Mouse (Mus musculus) WW6 (cell line): ENCODE data around the gene Gtf2f2.

Experiments
- DNase-seq: peaks from one replicate; pipeline ENCODE4 v3.0.0-alpha.2; 2013; ENCODE audit warnings: low read depth, low spot score

The Gtf2f2 gene

DNA sequence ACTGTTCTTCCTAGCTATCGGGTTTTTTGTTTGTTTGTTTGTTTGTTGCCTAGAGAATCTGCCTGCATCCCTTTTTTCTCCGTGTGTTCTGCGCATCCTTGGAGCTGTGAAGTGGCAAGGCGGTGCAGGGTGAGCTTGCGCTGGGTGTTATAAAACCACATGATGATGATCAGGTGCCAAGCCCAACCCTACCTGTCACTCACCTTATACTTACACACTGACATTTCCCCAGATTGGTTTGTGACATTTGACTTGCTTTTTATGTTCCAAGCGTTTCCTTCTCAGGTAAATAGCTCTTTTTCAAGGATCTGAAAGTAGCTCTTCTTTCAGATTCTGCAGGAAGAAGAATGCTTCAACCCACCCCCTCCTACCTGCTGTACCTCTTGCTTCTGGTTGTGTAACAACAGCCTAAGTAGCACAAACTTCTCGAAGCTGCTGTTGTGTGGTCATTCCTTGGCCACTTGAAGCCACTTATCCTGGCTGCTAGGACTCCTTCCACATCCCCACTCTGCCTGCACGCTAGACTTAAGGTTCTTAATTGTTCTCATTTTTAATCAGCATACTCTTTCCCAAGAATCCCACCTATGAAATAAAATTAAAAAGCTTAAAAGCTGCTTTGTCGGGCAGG, 143.8 kb downstream of the Gtf2f2 start:
- DNase-seq = no peak

GRCm38 (mm10) chr14:75863549-75864409, 146.9 kb downstream of the Gtf2f2 start:
- DNase-seq = peak; percentile 65

DNA sequence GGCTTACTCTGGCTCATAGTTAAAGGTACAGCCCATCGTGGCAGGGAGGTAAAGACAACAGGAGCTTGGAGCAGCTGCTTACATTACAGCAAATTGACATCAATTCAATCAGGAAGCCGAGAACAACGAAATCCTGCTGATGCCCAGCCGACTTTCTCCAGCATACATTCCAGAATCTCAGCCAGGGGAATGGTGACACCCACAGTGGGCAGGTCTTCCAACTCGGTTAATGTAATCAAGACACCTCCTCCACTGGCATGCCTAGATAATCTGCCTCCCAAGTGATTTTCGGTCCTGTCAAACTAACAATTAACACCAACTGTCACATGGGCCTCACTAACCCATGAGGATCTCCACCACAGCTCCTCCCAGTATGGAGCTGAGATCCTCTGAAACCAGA, 148.0 kb downstream of the Gtf2f2 start:
- no peak for DNase-seq

DNA sequence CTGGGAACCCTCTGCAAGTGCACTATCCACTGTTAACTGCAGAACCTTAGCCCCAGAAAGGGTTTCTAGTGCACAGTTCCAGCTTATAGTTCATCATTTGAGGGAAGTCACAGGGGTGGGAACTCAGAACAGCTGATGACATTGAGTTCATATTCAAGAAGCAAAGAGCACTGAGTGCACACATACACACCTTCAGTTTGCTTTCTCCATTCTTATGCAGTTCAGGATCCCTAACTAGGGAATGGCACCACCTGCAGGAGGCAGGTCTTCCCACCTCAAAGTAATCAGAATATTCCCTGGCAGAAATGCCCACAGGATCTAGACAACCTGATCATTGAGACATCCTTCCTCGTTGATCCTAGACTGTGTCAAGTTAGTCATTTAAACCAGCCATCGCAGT, 151.0 kb downstream of the Gtf2f2 start:
- no peak for DNase-seq

GRCm38 (mm10) chr14:75858181-75858580, 152.5 kb downstream of the Gtf2f2 start:
- no peak for DNase-seq

DNA sequence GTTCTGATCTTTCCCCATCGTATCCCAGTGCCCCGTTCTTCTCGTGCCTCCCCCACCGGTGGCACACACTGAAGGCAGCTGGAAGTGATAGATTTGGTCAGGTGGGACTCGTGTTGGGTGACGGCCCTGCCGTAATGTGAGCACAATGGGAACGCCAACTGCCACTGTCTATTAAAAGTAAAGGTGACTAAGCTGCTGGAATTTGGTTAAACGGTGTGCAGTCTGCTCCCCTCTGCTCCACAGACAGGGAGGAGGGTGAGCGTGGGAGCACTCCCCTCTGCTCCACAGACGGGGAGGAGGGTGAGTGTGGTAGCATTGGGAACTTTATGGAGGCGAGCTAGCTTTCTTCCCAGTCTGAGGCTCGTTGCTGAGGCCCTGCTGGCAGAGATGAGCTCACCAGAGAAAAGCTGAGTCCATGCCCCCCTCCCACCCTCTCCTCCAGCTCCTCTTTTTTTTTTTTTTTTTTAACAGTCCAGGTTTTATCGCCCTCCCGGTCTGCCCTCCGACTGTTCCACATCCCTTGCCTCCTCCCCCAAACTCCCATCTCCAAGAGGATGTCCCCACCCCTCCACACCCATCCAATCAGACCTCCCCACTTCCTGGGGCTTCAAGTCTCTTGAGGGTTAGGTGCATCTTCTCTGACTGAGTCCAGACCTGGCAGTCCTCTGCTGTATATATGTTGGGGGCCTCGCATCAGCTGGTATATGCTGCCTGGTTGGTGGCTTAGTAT, 155.2 kb downstream of the Gtf2f2 start:
- no peak for DNase-seq

DNA sequence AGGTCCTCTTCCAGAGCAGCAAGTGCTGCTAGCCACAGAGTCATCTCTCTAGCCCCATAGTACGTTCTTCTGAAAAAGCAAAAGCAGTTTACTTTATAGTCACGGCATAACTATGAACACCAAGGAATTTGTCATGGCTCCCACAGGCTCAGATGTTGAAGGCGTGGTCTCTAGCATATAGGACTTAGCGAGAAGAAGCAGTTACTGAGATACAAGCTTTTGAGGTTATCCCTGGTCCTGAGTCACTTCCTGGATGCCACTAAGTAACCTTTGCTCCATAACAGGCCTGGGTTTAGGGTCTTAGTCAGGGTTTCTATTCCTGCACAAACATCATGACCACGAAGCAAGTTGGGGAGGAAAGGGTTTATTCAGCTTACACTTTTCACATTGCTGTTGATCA, 158.6 kb downstream of the Gtf2f2 start:
- no peak for DNase-seq

DNA sequence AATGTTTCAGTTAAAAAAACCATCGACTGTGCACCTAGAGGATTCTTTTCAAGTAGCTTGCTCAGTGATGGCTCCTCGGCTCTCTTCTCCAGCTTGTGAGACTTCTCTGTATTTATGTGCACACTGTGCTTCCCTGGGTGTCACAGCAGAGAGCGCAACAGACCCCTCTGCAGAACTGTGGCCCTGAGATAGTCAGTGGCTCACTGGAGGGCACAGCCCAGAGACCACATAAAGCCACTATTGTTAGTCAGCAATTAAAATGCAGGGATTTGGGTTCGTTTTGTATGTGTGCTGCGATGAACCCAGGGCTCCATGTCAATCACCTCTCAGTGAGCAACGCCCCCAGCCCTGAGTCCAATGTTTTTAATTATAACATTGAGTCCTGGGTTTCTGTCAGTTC, 159.8 kb downstream of the Gtf2f2 start:
- no peak for DNase-seq

GRCm38 (mm10) chr14:75849842-75850568, 160.7 kb downstream of the Gtf2f2 start:
- no peak for DNase-seq

GRCm38 (mm10) chr14:75849236-75849635, 161.4 kb downstream of the Gtf2f2 start:
- DNase-seq = no peak

DNA sequence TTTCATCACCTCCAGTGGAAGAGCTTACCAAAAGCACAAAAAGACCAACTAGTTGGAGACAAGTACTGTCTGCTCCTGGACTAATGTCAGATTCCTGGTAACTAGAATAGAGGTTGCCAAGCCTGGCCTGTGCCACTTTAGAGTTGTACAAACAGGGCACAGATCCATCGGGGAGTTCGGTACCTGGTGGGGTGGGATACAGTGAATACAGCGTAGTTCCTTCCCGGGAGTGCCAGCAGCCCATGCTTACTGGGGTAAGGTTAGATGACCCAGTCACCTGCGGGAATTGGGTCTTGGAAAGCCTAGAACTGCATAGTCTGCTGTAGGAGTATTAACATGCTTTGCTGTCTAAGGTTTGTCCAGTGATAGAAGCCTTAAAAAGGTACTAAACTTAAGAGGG, 162.2 kb downstream of the Gtf2f2 start:
- DNase-seq = no peak

DNA sequence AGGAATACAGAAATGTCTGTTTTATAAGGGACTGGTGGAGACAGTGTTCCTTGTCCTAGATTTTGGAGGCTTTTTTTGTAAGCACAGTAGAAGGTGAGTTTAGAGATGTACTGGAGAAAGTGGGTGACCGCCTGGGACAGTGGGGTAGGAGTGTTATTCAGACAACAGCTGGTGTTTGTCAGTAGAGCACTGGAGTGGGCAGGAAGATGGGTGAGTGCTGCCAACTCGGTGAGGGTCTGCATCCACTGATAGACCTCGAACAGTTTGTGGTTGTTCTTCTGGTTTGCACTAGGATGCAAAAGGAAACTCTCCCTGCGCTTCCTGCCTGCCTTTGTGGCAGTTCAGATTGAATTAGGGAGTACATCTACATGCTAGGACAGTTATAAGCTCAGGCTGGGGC, 163.0 kb downstream of the Gtf2f2 start:
- no peak for DNase-seq
